ENCODE assay signal across 10 mouse cellular contexts in the genomic region with DNA sequence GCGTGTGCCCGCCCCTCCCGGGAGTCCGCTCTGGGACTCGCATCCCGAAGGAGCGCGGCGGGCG. TPM values are rescaled to one million over a fixed set of nuclear protein-coding genes. Genes with fewer than 3 reads are reported as not detected.
DNase-seq lines count a peak whose midpoint lies in the region; ATAC-seq and TF ChIP-seq lines count a peak whose summit lies in the region.
"Had no signal": no experiment of that assay in that cellular context is flagged by ENCODE, and none has a peak within 500 bp of the region (broad histone marks: within the 10 kb centered on the region; RNA-seq: fewer than 3 reads in every experiment).

A gene (minus strand): TSS at position 47 of the 64 bp plus-strand sequence.

- H3K9me3 ChIP-seq in kidney, embryonic 16.5 days (ENCODE audit: low read length) = no peaks in the 10 kb centered on the region
- no peaks in the 10 kb centered on the region for H3K9me3 ChIP-seq in embryonic facial prominence, embryonic 14.5 days (ENCODE audit: control insufficient read depth, low read length)
- no peaks in the 10 kb centered on the region for H3K9me3 ChIP-seq in intestine, embryonic 15.5 days
- H3K9me3 ChIP-seq in midbrain, embryonic 16.5 days (replicated peaks; ENCODE audit: control insufficient read depth, low read length, poor library complexity, severe bottlenecking) = no peaks in the 10 kb centered on the region

- H3K27me3 ChIP-seq in kidney, embryonic 16.5 days (ENCODE audit: insufficient read depth, low read length) = peaks cover 96% of the 10 kb centered on the region
- H3K27me3 ChIP-seq in kidney, adult 2 months (replicated peaks; ENCODE audit: control insufficient read depth, insufficient read depth, low read length) = peaks cover 23% of the 10 kb centered on the region
- peaks cover 96% of the 10 kb centered on the region for H3K27me3 ChIP-seq in embryonic facial prominence, embryonic 14.5 days (replicated peaks; ENCODE audit: control insufficient read depth, insufficient read depth, low read length)
- peaks cover 91% of the 10 kb centered on the region for H3K27me3 ChIP-seq in intestine, embryonic 15.5 days (replicated peaks)
- peaks cover 82% of the 10 kb centered on the region for H3K27me3 ChIP-seq in midbrain, embryonic 16.5 days (ENCODE audit: control insufficient read depth, insufficient read depth, low read depth, low read length)

- no peak for TF ChIP-seq CTCF in kidney, adult 2 months (conservative IDR thresholded peaks at IDR 0.05; ENCODE audit: insufficient read depth, insufficient read length, low read depth, low read length)

- H3K36me3 ChIP-seq in kidney, embryonic 16.5 days (ENCODE audit: insufficient read depth, low read length) = no peaks in the 10 kb centered on the region
- H3K36me3 ChIP-seq in kidney, adult 2 months (ENCODE audit: control insufficient read depth, insufficient read depth, low read length) = no peaks in the 10 kb centered on the region
- no peaks in the 10 kb centered on the region for H3K36me3 ChIP-seq in embryonic facial prominence, embryonic 14.5 days (ENCODE audit: control insufficient read depth, insufficient read depth, low read length)
- no peaks in the 10 kb centered on the region for H3K36me3 ChIP-seq in intestine, embryonic 15.5 days
- H3K36me3 ChIP-seq in midbrain, embryonic 16.5 days (ENCODE audit: control insufficient read depth, insufficient read depth, low read length) = no peaks in the 10 kb centered on the region

- 1% methylated on average over 10 of the region's 10 CpGs for WGBS in kidney, embryonic 16.5 days
- WGBS in kidney, adult 2 months = 1% methylated on average over 10 of the region's 10 CpGs
- 0% methylated on average over 3 of the region's 10 CpGs for WGBS in embryonic facial prominence, embryonic 14.5 days
- 0% methylated on average over 10 of the region's 10 CpGs for WGBS in intestine, embryonic 15.5 days
- WGBS in midbrain, embryonic 16.5 days = 0% methylated on average over 10 of the region's 10 CpGs

- no peak for DNase-seq in kidney, adult 2 months
- no peak for DNase-seq in embryonic facial prominence, embryonic 14.5 days (ENCODE audit: low spot score)
- DNase-seq in frontal cortex, postnatal 36 days (ENCODE audit: low spot score in 2 of 2) = no peak
- DNase-seq in thymus, postnatal 0 days (ENCODE audit: low spot score) = no peak
- DNase-seq in spleen, adult 18-20 months = no peak
- DNase-seq: kidney, postnatal 14 days; thymus, adult 2 months had no signal

- no peak for TF ChIP-seq POLR2A in kidney, adult 2 months (IDR thresholded peaks at IDR 0.05; ENCODE audit: low read depth, low read length)

- no peak within 1 kb of the TSS for H3K27ac ChIP-seq in kidney, embryonic 16.5 days (ENCODE audit: low read length)
- H3K27ac ChIP-seq in kidney, adult 2 months (ENCODE audit: insufficient read depth, low read depth, low read length) = no peak within 1 kb of the TSS
- no peak within 1 kb of the TSS for H3K27ac ChIP-seq in embryonic facial prominence, embryonic 14.5 days (replicated peaks; ENCODE audit: low read depth, low read length)
- H3K27ac ChIP-seq in intestine, embryonic 15.5 days = peak within 1 kb of the TSS; percentile 44
- no peak within 1 kb of the TSS for H3K27ac ChIP-seq in midbrain, embryonic 16.5 days (ENCODE audit: low read length)

- no peak for ATAC-seq in kidney, embryonic 16.5 days (ENCODE audit: low FRiP score, low TSS enrichment)
- ATAC-seq in embryonic facial prominence, embryonic 14.5 days (ENCODE audit: low read depth) = no peak
- no peak for ATAC-seq in intestine, embryonic 15.5 days
- ATAC-seq in midbrain, embryonic 16.5 days = no peak

- H3K4me1 ChIP-seq in kidney, embryonic 16.5 days (ENCODE audit: insufficient read depth, low read length) = peaks cover 25% of the 10 kb centered on the region
- no peaks in the 10 kb centered on the region for H3K4me1 ChIP-seq in kidney, adult 2 months (ENCODE audit: control insufficient read depth, insufficient read depth, low read length)
- H3K4me1 ChIP-seq in embryonic facial prominence, embryonic 14.5 days (ENCODE audit: control insufficient read depth, insufficient read depth, low read length) = peaks cover 5% of the 10 kb centered on the region
- peaks cover 29% of the 10 kb centered on the region for H3K4me1 ChIP-seq in intestine, embryonic 15.5 days (replicated peaks)
- H3K4me1 ChIP-seq in midbrain, embryonic 16.5 days (ENCODE audit: control insufficient read depth, insufficient read depth, low read length) = no peaks in the 10 kb centered on the region; the same call in 1 of the 2 replicates

- H3K9ac ChIP-seq in kidney, embryonic 16.5 days (replicated peaks; ENCODE audit: low read length) = no peak within 1 kb of the TSS; the same call in 1 of the 2 replicates
- H3K9ac ChIP-seq in embryonic facial prominence, embryonic 14.5 days (ENCODE audit: low read depth, low read length) = peak within 1 kb of the TSS; percentile 1; the same call in 1 of the 2 replicates
- H3K9ac ChIP-seq in intestine, embryonic 15.5 days = peak within 1 kb of the TSS; percentile 9
- no peak within 1 kb of the TSS for H3K9ac ChIP-seq in midbrain, embryonic 16.5 days (ENCODE audit: low read depth, low read length)

- H3K4me3 ChIP-seq in kidney, embryonic 16.5 days (ENCODE audit: low read length) = peak within 1 kb of the TSS; percentile 38
- H3K4me3 ChIP-seq in kidney, adult 2 months (ENCODE audit: insufficient read depth, low read depth, low read length) = no peak within 1 kb of the TSS
- H3K4me3 ChIP-seq in embryonic facial prominence, embryonic 14.5 days (ENCODE audit: low read depth, low read length) = peak within 1 kb of the TSS; percentile 25
- peak within 1 kb of the TSS; percentile 37 for H3K4me3 ChIP-seq in intestine, embryonic 15.5 days (replicated peaks)
- peak within 1 kb of the TSS; percentile 22; the same call in 1 of the 2 replicates for H3K4me3 ChIP-seq in midbrain, embryonic 16.5 days (ENCODE audit: low read depth, low read length)

- peak within 1 kb of the TSS; percentile 54 for H3K4me2 ChIP-seq in kidney, embryonic 16.5 days (replicated peaks; ENCODE audit: low read depth, low read length)
- H3K4me2 ChIP-seq in embryonic facial prominence, embryonic 14.5 days (ENCODE audit: low read depth, low read length) = peak within 1 kb of the TSS; percentile 42
- peak within 1 kb of the TSS; percentile 65 for H3K4me2 ChIP-seq in intestine, embryonic 15.5 days (replicated peaks)
- H3K4me2 ChIP-seq in midbrain, embryonic 16.5 days (ENCODE audit: low read length) = no peak within 1 kb of the TSS; the same call in 1 of the 2 replicates

RNA-seq across cellular contexts. Expression of the gene that starts here (rescaled TPM):
- polyA plus RNA-seq in kidney, embryonic 16.5 days (2015; fragmentation: Nextera tagmentation; extraction: Ambion mirVana) = 0.49 and 0.73 TPM in 2 replicates
- polyA plus RNA-seq in kidney, adult 2 months (2012; rRNA removed) = 0.34 and 0.36 TPM in 2 replicates
- polyA plus RNA-seq in embryonic facial prominence, embryonic 14.5 days (2014; fragmentation: Nextera tagmentation; extraction: Ambion mirVana) = 2.9 and 3.4 TPM in 2 replicates
- 18.1 and 22.5 TPM in 2 replicates for polyA plus RNA-seq in intestine, embryonic 15.5 days (2015; fragmentation: Nextera tagmentation; extraction: Ambion mirVana)
- not detected in 2 replicates for polyA plus RNA-seq in midbrain, embryonic 16.5 days (2015; fragmentation: Nextera tagmentation; extraction: Ambion mirVana)
- 0.23 TPM in 1 of 2 replicates, not detected in the other for polyA plus RNA-seq in thymus, postnatal 0 days (2015; fragmentation: Nextera tagmentation; extraction: Ambion mirVana)

Comparison
In these comparisons a context has a peak if more than half of its experiments do, and no peak if none do; other contexts are left out.
1. H3K9ac ChIP-seq: peak in embryonic facial prominence, embryonic 14.5 days (single experiment) and intestine, embryonic 15.5 days (single experiment); none in kidney, embryonic 16.5 days (single experiment) and midbrain, embryonic 16.5 days (single experiment).